Mouse (Mus musculus): ENCODE measurements around the gene Cytip. TPM values are rescaled to one million over a fixed set of nuclear protein-coding genes. Genes with fewer than 3 reads are reported as not detected.

Gene Cytip
- polyA plus RNA-seq, 2 experiments: 1.4 to 2.7 TPM

- no peak overlapping the region for H3K4me3 ChIP-seq (ENCODE audit: insufficient read depth in 1 of 2, low read depth in 2 of 2, low read length in 2 of 2)
- DNase-seq (ENCODE audit: low read depth in 3 of 3, low spot score in 3 of 3) (no peak), ATAC-seq (ENCODE audit: insufficient read depth) (no peak)
- no peak overlapping the region for H3K27ac ChIP-seq
- H3K4me1 ChIP-seq (replicated peaks; ENCODE audit: control insufficient read depth in 2 of 2, insufficient read depth in 2 of 2, low read length in 1 of 2): peaks cover 0 to 12% of the 10 kb centered on the region in 2 experiments; a peak in 2 of 4 replicates
- no peaks in the 10 kb centered on the region for H3K36me3 ChIP-seq (replicated peaks; ENCODE audit: control insufficient read depth, insufficient read depth, low read depth)
- TF ChIP-seq EP300 (IDR thresholded peaks at IDR 0.05; ENCODE audit: low read depth) (no peak), CTCF (IDR thresholded peaks at IDR 0.05; ENCODE audit: low read depth) (no peak)
- H3K9me3 ChIP-seq (ENCODE audit: control insufficient read depth, low read length): no peaks in the 10 kb centered on the region
- H3K4me2 ChIP-seq (ENCODE audit: low read depth): peak overlapping the region; percentile 14; the same call in 1 of the 2 replicates
- H3K27me3 ChIP-seq (ENCODE audit: control insufficient read depth, insufficient read depth, low read length): no peaks in the 10 kb centered on the region
- no peak overlapping the region for H3K9ac ChIP-seq (replicated peaks)
- 75% methylated on average over 5 of the region's 5 CpGs for WGBS (ENCODE audit: insufficient replicate concordance)
Observed at GRCm38 (mm10) chr2:58158539-58158938, 36.8 kb downstream of the Cytip start.

GRCm38 (mm10) chr2:58158107-58158506 lies 37.2 kb downstream of the Cytip start:
- Histone ChIP-seq H3K4me3 (ENCODE audit: insufficient read depth in 1 of 2, low read depth in 2 of 2, low read length in 2 of 2) (no peak overlapping the region), H3K36me3 (replicated peaks; ENCODE audit: control insufficient read depth, insufficient read depth, low read depth) (no peaks in the 10 kb centered on the region), H3K4me2 (ENCODE audit: low read depth) (peak overlapping the region; percentile 14; the same call in 1 of the 2 replicates), H3K4me1 (replicated peaks; ENCODE audit: control insufficient read depth in 2 of 2, insufficient read depth in 2 of 2, low read length in 1 of 2) (peaks cover 0 to 12% of the 10 kb centered on the region in 2 experiments; a peak in 2 of 4 replicates), H3K9ac (replicated peaks) (no peak overlapping the region), H3K27me3 (ENCODE audit: control insufficient read depth, insufficient read depth, low read length) (no peaks in the 10 kb centered on the region), H3K9me3 (ENCODE audit: control insufficient read depth, low read length) (no peaks in the 10 kb centered on the region), H3K27ac (no peak overlapping the region)
- WGBS (ENCODE audit: insufficient replicate concordance): 63% methylated on average over 2 of the region's 2 CpGs
- ATAC-seq (ENCODE audit: insufficient read depth) (no peak), DNase-seq (ENCODE audit: low read depth in 3 of 3, low spot score in 3 of 3) (no peak)
- TF ChIP-seq EP300 (IDR thresholded peaks at IDR 0.05; ENCODE audit: low read depth): no peak

- Histone ChIP-seq H3K27me3 (ENCODE audit: control insufficient read depth, insufficient read depth, low read length) (no peaks in the 10 kb centered on the region), H3K36me3 (replicated peaks; ENCODE audit: control insufficient read depth, insufficient read depth, low read depth) (no peaks in the 10 kb centered on the region), H3K4me2 (ENCODE audit: low read depth) (0 out of 2 replicates have a peak overlapping the region, but pooled peaks have one; percentile 11), H3K4me3 (ENCODE audit: insufficient read depth in 1 of 2, low read depth in 2 of 2, low read length in 2 of 2) (no peak overlapping the region), H3K9ac (replicated peaks) (no peak overlapping the region), H3K27ac (no peak overlapping the region), H3K4me1 (replicated peaks; ENCODE audit: control insufficient read depth in 2 of 2, insufficient read depth in 2 of 2, low read length in 1 of 2) (peaks cover 0 to 12% of the 10 kb centered on the region in 2 experiments; a peak in 2 of 4 replicates), H3K9me3 (ENCODE audit: control insufficient read depth, low read length) (no peaks in the 10 kb centered on the region)
- TF ChIP-seq CTCF (IDR thresholded peaks at IDR 0.05; ENCODE audit: low read depth) (no peak), EP300 (IDR thresholded peaks at IDR 0.05; ENCODE audit: low read depth) (no peak)
- no peak for DNase-seq (ENCODE audit: low read depth in 3 of 3, low spot score in 3 of 3)
- no peak for ATAC-seq (ENCODE audit: insufficient read depth)
- 66% methylated on average over 5 of the region's 5 CpGs for WGBS (ENCODE audit: insufficient replicate concordance)
Observed at GRCm38 (mm10) chr2:58157466-58157865, 37.9 kb downstream of the Cytip start.

GRCm38 (mm10) chr2:58156495-58157392 lies 38.6 kb downstream of the Cytip start:
- H3K27ac ChIP-seq: no peak overlapping the region
- peaks cover 0 to 12% of the 10 kb centered on the region in 2 experiments; a peak in 2 of 4 replicates for H3K4me1 ChIP-seq (replicated peaks; ENCODE audit: control insufficient read depth in 2 of 2, insufficient read depth in 2 of 2, low read length in 1 of 2)
- H3K27me3 ChIP-seq (ENCODE audit: control insufficient read depth, insufficient read depth, low read length): no peaks in the 10 kb centered on the region
- DNase-seq (ENCODE audit: low read depth in 3 of 3, low spot score in 3 of 3) (no peak), ATAC-seq (ENCODE audit: insufficient read depth) (no peak)
- peak overlapping the region in 1 of 2 experiments; percentile 32; a peak in 2 of 4 replicates for H3K4me3 ChIP-seq (ENCODE audit: insufficient read depth in 1 of 2, low read depth in 2 of 2, low read length in 2 of 2)
- no peak overlapping the region for H3K9ac ChIP-seq (replicated peaks)
- H3K4me2 ChIP-seq (ENCODE audit: low read depth): peak overlapping the region; percentile 63
- no peak for TF ChIP-seq EP300 (IDR thresholded peaks at IDR 0.05; ENCODE audit: low read depth)
- WGBS (ENCODE audit: insufficient replicate concordance): 52% methylated on average over 5 of the region's 5 CpGs
- H3K9me3 ChIP-seq (ENCODE audit: control insufficient read depth, low read length): no peaks in the 10 kb centered on the region
- no peaks in the 10 kb centered on the region for H3K36me3 ChIP-seq (replicated peaks; ENCODE audit: control insufficient read depth, insufficient read depth, low read depth)

DNA sequence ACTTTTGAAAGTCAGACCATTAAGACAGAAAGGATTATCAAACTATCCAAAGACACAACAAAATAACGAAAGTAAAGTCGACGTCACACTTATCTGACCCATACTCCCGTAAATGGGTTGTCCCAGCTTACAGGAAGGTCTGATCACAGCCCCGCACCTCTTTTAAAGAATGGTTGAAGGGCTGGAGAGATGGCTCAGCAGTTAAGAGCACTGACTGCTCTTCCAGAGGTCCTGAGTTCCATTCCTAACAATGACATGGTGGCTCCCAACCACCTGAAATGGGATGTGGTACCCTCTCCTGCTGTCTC lies 39.3 kb downstream of the Cytip start:
- no peaks in the 10 kb centered on the region for H3K36me3 ChIP-seq (replicated peaks; ENCODE audit: control insufficient read depth, insufficient read depth, low read depth)
- H3K4me3 ChIP-seq (ENCODE audit: insufficient read depth in 1 of 2, low read depth in 2 of 2, low read length in 2 of 2): peak overlapping the region; percentile 32 to 40
- ATAC-seq (ENCODE audit: insufficient read depth) (peak; percentile 45; the same call in 1 of the 2 replicates), DNase-seq (ENCODE audit: low read depth in 3 of 3, low spot score in 3 of 3) (no peak)
- H3K9me3 ChIP-seq (ENCODE audit: control insufficient read depth, low read length): no peaks in the 10 kb centered on the region
- 14% methylated on average over 5 of the region's 5 CpGs for WGBS (ENCODE audit: insufficient replicate concordance)
- H3K4me2 ChIP-seq (ENCODE audit: low read depth): peak overlapping the region; percentile 63
- H3K9ac ChIP-seq (replicated peaks): no peak overlapping the region
- TF ChIP-seq CTCF (IDR thresholded peaks at IDR 0.05; ENCODE audit: low read depth) (no peak), EP300 (IDR thresholded peaks at IDR 0.05; ENCODE audit: low read depth) (no peak)
- H3K27ac ChIP-seq: no peak overlapping the region
- peaks cover 0 to 12% of the 10 kb centered on the region in 2 experiments; a peak in 2 of 4 replicates for H3K4me1 ChIP-seq (replicated peaks; ENCODE audit: control insufficient read depth in 2 of 2, insufficient read depth in 2 of 2, low read length in 1 of 2)
- H3K27me3 ChIP-seq (ENCODE audit: control insufficient read depth, insufficient read depth, low read length): no peaks in the 10 kb centered on the region

Measured in liver, embryonic 14.5 days (tissue).